Comparison of ENCODE assay signal across 9 mouse cellular contexts in the genomic region with DNA sequence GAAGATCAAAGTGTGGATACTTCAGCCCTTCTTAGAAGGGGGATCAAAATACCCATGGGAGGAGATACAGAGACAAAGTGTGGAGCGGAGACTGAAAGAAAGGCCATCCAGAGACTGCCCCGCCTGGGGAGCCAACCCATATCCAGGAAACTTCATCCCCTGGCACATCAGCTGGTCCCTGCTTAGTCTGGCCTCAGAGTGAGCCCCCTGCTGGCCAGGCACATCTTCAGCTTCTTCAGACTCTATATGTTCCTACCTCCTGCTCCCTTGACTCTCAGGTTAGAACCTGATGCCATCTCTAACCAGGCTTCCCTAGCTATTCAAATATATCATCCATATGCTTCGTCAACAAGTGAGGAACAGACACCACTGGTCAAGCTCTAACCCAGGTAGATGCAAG. TPM values are rescaled to one million over a fixed set of nuclear protein-coding genes. Genes with fewer than 3 reads are reported as not detected.
A peak's percentile ranks its signal among the peaks of the same experiment; 100 is the strongest.
DNase-seq lines count a peak whose midpoint lies in the region; ATAC-seq and TF ChIP-seq lines count a peak whose summit lies in the region.
"Had no signal": no experiment of that assay in that cellular context is flagged by ENCODE, and none has a peak within 500 bp of the region (broad histone marks: within the 10 kb centered on the region; RNA-seq: fewer than 3 reads in every experiment).

No protein-coding gene starts in this region.

- H3K27me3 ChIP-seq in testis, adult 2 months (ENCODE audit: control insufficient read depth, insufficient read depth, low read length), result no peaks in the 10 kb centered on the region
- no peaks in the 10 kb centered on the region for H3K27me3 ChIP-seq in embryonic facial prominence, embryonic 14.5 days (replicated peaks; ENCODE audit: control insufficient read depth, insufficient read depth, low read length)
- no peaks in the 10 kb centered on the region for H3K27me3 ChIP-seq in thymus, adult 2 months (ENCODE audit: control insufficient read depth, insufficient read depth, low read length)

- H3K36me3 ChIP-seq in testis, adult 2 months (ENCODE audit: control insufficient read depth, insufficient read depth, low read length), result no peaks in the 10 kb centered on the region
- no peaks in the 10 kb centered on the region for H3K36me3 ChIP-seq in embryonic facial prominence, embryonic 14.5 days (ENCODE audit: control insufficient read depth, insufficient read depth, low read length)
- no peaks in the 10 kb centered on the region for H3K36me3 ChIP-seq in thymus, adult 2 months (ENCODE audit: control insufficient read depth, insufficient read depth, low read length)

- 64% methylated on average over 3 of the region's 3 CpGs for WGBS in embryonic facial prominence, embryonic 14.5 days
- WGBS in thymus, adult 2 months, result 72% methylated on average over 3 of the region's 3 CpGs

- TF ChIP-seq POLR2A in testis, adult 2 months (IDR thresholded peaks at IDR 0.05; ENCODE audit: control insufficient read depth, low read depth, low read length), result no peak
- TF ChIP-seq POLR2A in thymus, adult 2 months (IDR thresholded peaks at IDR 0.05; ENCODE audit: control insufficient read depth, extremely low read depth, insufficient read depth, low read length, poor library complexity), result no peak

- H3K4me1 ChIP-seq in testis, adult 2 months (ENCODE audit: control insufficient read depth, insufficient read depth, low read length), result no peaks in the 10 kb centered on the region
- H3K4me1 ChIP-seq in embryonic facial prominence, embryonic 14.5 days (ENCODE audit: control insufficient read depth, insufficient read depth, low read length), result no peaks in the 10 kb centered on the region
- 0 out of 2 replicates have a peak, but pooled peaks cover 3% of the 10 kb centered on the region for H3K4me1 ChIP-seq in thymus, adult 2 months (replicated peaks; ENCODE audit: control insufficient read depth, insufficient read depth, low read length)

- 0 out of 2 replicates have a peak, but pooled peaks have one; percentile 30 for ATAC-seq in embryonic facial prominence, embryonic 14.5 days (ENCODE audit: low read depth)

- H3K9ac ChIP-seq in embryonic facial prominence, embryonic 14.5 days (ENCODE audit: low read depth, low read length), result no peak overlapping the region

- no peak overlapping the region for H3K27ac ChIP-seq in testis, adult 2 months (ENCODE audit: control insufficient read depth, insufficient read depth, low read depth, low read length)
- no peak overlapping the region for H3K27ac ChIP-seq in embryonic facial prominence, embryonic 14.5 days (replicated peaks; ENCODE audit: low read depth, low read length)
- H3K27ac ChIP-seq in thymus, adult 2 months (ENCODE audit: control insufficient read depth, insufficient read depth, low read length), result no peak overlapping the region

- H3K4me3 ChIP-seq in testis, adult 2 months (ENCODE audit: control insufficient read depth, low read depth, low read length), result no peak overlapping the region
- H3K4me3 ChIP-seq in embryonic facial prominence, embryonic 14.5 days (ENCODE audit: low read depth, low read length), result no peak overlapping the region
- H3K4me3 ChIP-seq in thymus, adult 2 months (ENCODE audit: control insufficient read depth, insufficient read depth, low read length), result no peak overlapping the region

- peak; percentile 53; the same call in 1 of the 2 replicates for TF ChIP-seq CTCF in testis, adult 2 months (IDR thresholded peaks at IDR 0.05; ENCODE audit: control insufficient read depth, insufficient read depth, insufficient replicate concordance, low read depth, low read length)
- peak; percentile 74; the same call in 1 of the 2 replicates for TF ChIP-seq CTCF in thymus, adult 2 months (IDR thresholded peaks at IDR 0.05; ENCODE audit: borderline replicate concordance, control insufficient read depth, extremely low read depth, insufficient read depth, low read length, poor library complexity)

- no peaks in the 10 kb centered on the region for H3K9me3 ChIP-seq in embryonic facial prominence, embryonic 14.5 days (ENCODE audit: control insufficient read depth, low read length)

- DNase-seq in gastrocnemius, adult 18-20 months (ENCODE audit: low spot score), result peak; percentile 53
- no peak for DNase-seq in gastrocnemius, postnatal 4 days (ENCODE audit: low spot score in 2 of 2)
- DNase-seq in testis, postnatal 14 days (ENCODE audit: low spot score), result no peak
- DNase-seq in embryonic facial prominence, embryonic 14.5 days (ENCODE audit: low spot score), result peak; percentile 11
- peak; percentile 26 to 39 for DNase-seq in lung, adult 18-20 months
- DNase-seq in thymus, adult 2 months, result peak; percentile 74
- DNase-seq in cerebellum, adult 9-11 months, result no peak

- no peak overlapping the region for H3K4me2 ChIP-seq in embryonic facial prominence, embryonic 14.5 days (ENCODE audit: low read depth, low read length)

RNA-seq across cellular contexts. Expression of gene Kcna10, which starts 33.9 kb away (rescaled TPM):
- total RNA-seq in gastrocnemius, adult 18-20 months (2021), result not detected
- total RNA-seq in gastrocnemius, postnatal 4 days (2021), result 1 to 10 TPM; 1.0 to 1.8 TPM
- polyA plus RNA-seq in testis, adult 2 months (2012; rRNA removed), result 0.05 and 0.09 TPM in 2 replicates
- not detected in 2 replicates for polyA plus RNA-seq in embryonic facial prominence, embryonic 14.5 days (2014; fragmentation: Nextera tagmentation; extraction: Ambion mirVana)
- not detected in 2 replicates for polyA plus RNA-seq in thymus, adult 2 months (2012; rRNA removed)
- polyA plus RNA-seq: neural tube, embryonic 11.5 days had no signal

RNA-seq across cellular contexts. Expression of gene Kcna2, which starts 48.1 kb away (rescaled TPM):
- total RNA-seq in gastrocnemius, adult 18-20 months (2021), result 1 to 10 TPM; 1.6 to 1.7 TPM
- 1 to 10 TPM; 2.8 to 4.1 TPM for total RNA-seq in gastrocnemius, postnatal 4 days (2021)
- 0.07 TPM in 1 of 2 replicates, not detected in the other for polyA plus RNA-seq in testis, adult 2 months (2012; rRNA removed)
- polyA plus RNA-seq in embryonic facial prominence, embryonic 14.5 days (2014; fragmentation: Nextera tagmentation; extraction: Ambion mirVana), result 0.42 and 0.46 TPM in 2 replicates
- polyA plus RNA-seq in thymus, adult 2 months (2012; rRNA removed), result 5.6 and 7.0 TPM in 2 replicates

Comparison
In these comparisons a context has a peak if more than half of its experiments do, and no peak if none do; other contexts are left out.
1. DNase-seq: peak in gastrocnemius, adult 18-20 months (single experiment), embryonic facial prominence, embryonic 14.5 days (single experiment), lung, adult 18-20 months (2 of 2) and thymus, adult 2 months (single experiment); none in gastrocnemius, postnatal 4 days (0 of 2), testis, postnatal 14 days (single experiment) and cerebellum, adult 9-11 months (single experiment).